Mouse (Mus musculus) brain, embryonic 14.5 days (tissue): ENCODE measurements around the gene Casp3. TPM values are rescaled to one million over a fixed set of nuclear protein-coding genes. Genes with fewer than 3 reads are reported as not detected.

Experiments
- DNase-seq: peaks from one replicate; pipeline ENCODE4 v3.0.0-alpha.2; 2011; ENCODE audit warnings: low read depth
- CTCF ChIP-seq: fragments of 200-500 bp; IDR thresholded peaks from 2 replicates; pipeline ENCODE4 v1.5.1; 2012; ENCODE audit warnings: inconsistent platforms, mild to moderate bottlenecking, moderate library complexity, borderline replicate concordance; ENCODE audit not compliant: insufficient read depth, insufficient read length; ENCODE audit errors: extremely low read depth
- POLR2A ChIP-seq: fragments of 200-500 bp; IDR thresholded peaks from 2 replicates; pipeline ENCODE4 v1.6.1; 2012; ENCODE audit warnings: mild to moderate bottlenecking, inconsistent platforms, borderline replicate concordance; ENCODE audit not compliant: poor library complexity, insufficient read depth, insufficient read length, severe bottlenecking; ENCODE audit errors: extremely low read depth
- polyA plus RNA-seq: library from polyadenylated mRNA; depleted of rRNA; stranded (reverse); fragments of >200 nt; gene quantifications from 2 replicates; pipeline ENCODE4 v1.2.3, GENCODE M21; 2012

Casp3 gene
- polyA plus RNA-seq, 1 experiment: 135 TPM

GRCm38 (mm10) chr8:46613377-46613776 lies 3.7 kb upstream of the Casp3 start:
- TF ChIP-seq POLR2A (no peak), CTCF (no peak)

GRCm38 (mm10) chr8:46615936-46616335 lies 1.2 kb upstream of the Casp3 start:
- no peak for DNase-seq
- TF ChIP-seq CTCF (no peak), POLR2A (no peak)

More at GRCm38 (mm10) chr8:46613377-46613776, 3.7 kb upstream of the Casp3 start:
- peak; percentile 5 for DNase-seq

- DNase-seq: no peak
These were observed 864 bp downstream of the Casp3 start for GRCm38 (mm10) chr8:46617690-46618620.

GRCm38 (mm10) chr8:46618639-46619320 lies 1.7 kb downstream of the Casp3 start:
- peak; percentile 36 for DNase-seq
- TF ChIP-seq CTCF (no peak), POLR2A (no peak)

More at GRCm38 (mm10) chr8:46617690-46618620, 864 bp downstream of the Casp3 start:
- TF ChIP-seq CTCF: no peak
- no peak for TF ChIP-seq POLR2A

- TF ChIP-seq POLR2A: no peak
- TF ChIP-seq CTCF: no peak
- DNase-seq: no peak
These were observed 5.6 kb downstream of the Casp3 start for GRCm38 (mm10) chr8:46622446-46623270.

- DNase-seq: no peak
- TF ChIP-seq CTCF (no peak), POLR2A (no peak)
These were observed 8.1 kb downstream of the Casp3 start for GRCm38 (mm10) chr8:46625166-46625565.

- DNase-seq: no peak
- TF ChIP-seq CTCF (no peak), POLR2A (no peak)
These were observed 9.6 kb downstream of the Casp3 start for GRCm38 (mm10) chr8:46626642-46627041.

- no peak for DNase-seq
- TF ChIP-seq CTCF (no peak), POLR2A (no peak)
These were observed 10.8 kb downstream of the Casp3 start for GRCm38 (mm10) chr8:46627881-46628280.

- DNase-seq: no peak
- TF ChIP-seq CTCF: no peak
- TF ChIP-seq POLR2A: no peak
These were observed 11.6 kb downstream of the Casp3 start for GRCm38 (mm10) chr8:46628645-46629044.

- TF ChIP-seq CTCF (no peak), POLR2A (no peak)
- no peak for DNase-seq
These were observed 13.3 kb downstream of the Casp3 start for GRCm38 (mm10) chr8:46630422-46630821.

GRCm38 (mm10) chr8:46630932-46631331 lies 13.8 kb downstream of the Casp3 start:
- TF ChIP-seq POLR2A (no peak), CTCF (no peak)
- no peak for DNase-seq

- DNase-seq: peak; percentile 79
- TF ChIP-seq CTCF: no peak
- no peak for TF ChIP-seq POLR2A
These were observed 22.0 kb downstream of the Casp3 start for GRCm38 (mm10) chr8:46639010-46639571.
